8 mouse cellular contexts compared by ENCODE assay signal in the genomic region with DNA sequence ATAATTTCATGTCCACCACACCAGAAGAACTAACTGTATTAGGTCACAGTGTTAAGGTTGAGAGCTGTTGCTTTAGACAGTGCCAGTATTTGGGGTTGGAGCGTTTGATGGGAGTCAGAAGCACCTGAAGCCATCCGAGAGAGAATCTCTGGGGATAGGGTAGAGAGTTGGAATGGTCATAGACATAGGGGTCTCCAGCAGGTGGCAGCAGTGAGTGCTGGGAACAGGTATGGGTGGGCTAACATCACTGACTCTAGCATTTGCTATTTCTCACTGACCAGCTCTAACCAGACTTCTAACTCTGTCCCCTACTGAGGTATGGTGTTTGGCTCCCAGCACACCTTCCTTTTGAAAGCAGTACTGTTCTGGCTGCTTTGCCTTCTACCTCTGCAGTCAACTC.
DNase-seq lines count a peak whose midpoint lies in the region; ATAC-seq and TF ChIP-seq lines count a peak whose summit lies in the region.
"Had no signal": no experiment of that assay in that cellular context is flagged by ENCODE, and none has a peak within 500 bp of the region (broad histone marks: within the 10 kb centered on the region; RNA-seq: fewer than 3 reads in every experiment).

No protein-coding gene starts in this region.

- no peak overlapping the region for H3K27ac ChIP-seq in layer of hippocampus, adult 2 months
- no peak overlapping the region for H3K27ac ChIP-seq in ES-E14 (ENCODE audit: insufficient read depth, low read depth, low read length, poor library complexity, severe bottlenecking)
- H3K27ac ChIP-seq: limb, embryonic 13.5 days had no signal

- no peak for ATAC-seq in inflammation-experienced regulatory T-cells, adult 6 months
- ATAC-seq in megakaryocyte progenitor cell, adult 5-6 weeks (replicated peaks; ENCODE audit: poor library complexity) = no peak

- TF ChIP-seq POLR2A in brain, embryonic 14.5 days (IDR thresholded peaks at IDR 0.05; ENCODE audit: borderline replicate concordance, extremely low read depth, insufficient read depth, insufficient read length, poor library complexity, severe bottlenecking) = no peak

- DNase-seq in layer of hippocampus, adult 2 months (ENCODE audit: low spot score in 2 of 2) = peak in 1 of 2 experiments; percentile 48
- no peak for DNase-seq in layer of hippocampus, postnatal 10 days (ENCODE audit: low spot score in 2 of 2)
- peak; percentile 45 for DNase-seq in ES-E14 (ENCODE audit: low read depth, low spot score)
- DNase-seq in brain, embryonic 14.5 days (ENCODE audit: low read depth) = no peak
- peak; percentile 77 to 78 for DNase-seq in kidney, postnatal 4 days

- in situ Hi-C loops in ES-E14 (cut with MboI; ENCODE audit: low sequenced_read_pairs in 2 of 2, unreplicated experiment in 2 of 2) = loop anchor here in 1 of 2 experiments (25.0 kb wide), 1 partner anchor 416 kb away; no protein-coding TSS in a partner anchor

- H3K9me3 ChIP-seq in ES-E14 (ENCODE audit: control insufficient read depth, insufficient read depth, low read depth, low read length) = no peaks in the 10 kb centered on the region
- H3K9me3 ChIP-seq: limb, embryonic 13.5 days had no signal

- H3K4me3 ChIP-seq in layer of hippocampus, adult 2 months = no peak overlapping the region
- H3K4me3 ChIP-seq in ES-E14 (ENCODE audit: insufficient read depth in 1 of 2, low read depth in 1 of 2, low read length in 2 of 2, poor library complexity in 1 of 2, severe bottlenecking in 1 of 2) = no peak overlapping the region
- H3K4me3 ChIP-seq: limb, embryonic 13.5 days had no signal

- H3K4me1 ChIP-seq in ES-E14 (ENCODE audit: control insufficient read depth in 2 of 2, insufficient read depth in 2 of 2, low read length in 2 of 2, poor library complexity in 1 of 2) = peaks cover 0 to 2% of the 10 kb centered on the region in 2 experiments; a peak in 1 of 4 replicates

- no peaks in the 10 kb centered on the region for H3K36me3 ChIP-seq in ES-E14 (ENCODE audit: control insufficient read depth, insufficient read depth, low read length, poor library complexity, severe bottlenecking)
- H3K36me3 ChIP-seq: limb, embryonic 13.5 days had no signal

- no peak overlapping the region for H3K9ac ChIP-seq in ES-E14 (ENCODE audit: insufficient read depth, low read depth, low read length, poor library complexity, severe bottlenecking)
- H3K9ac ChIP-seq: limb, embryonic 13.5 days had no signal

- peak; percentile 83 for TF ChIP-seq CTCF in layer of hippocampus, adult 2 months (conservative IDR thresholded peaks at IDR 0.05)
- TF ChIP-seq CTCF in brain, embryonic 14.5 days (IDR thresholded peaks at IDR 0.05; ENCODE audit: borderline replicate concordance, extremely low read depth, insufficient read depth, insufficient read length) = peak; percentile 61; the same call in 1 of the 2 replicates

TF ChIP-seq in ES-E14, 5 proteins besides CTCF, POLR2A, EP300 and RAD21:
- TF ChIP-seq ZNF384 (IDR thresholded peaks at IDR 0.05; ENCODE audit: low read depth, low read length) (no peak), HCFC1 (IDR thresholded peaks at IDR 0.05; ENCODE audit: borderline replicate concordance, insufficient read depth, low read length) (no peak), MAFK (IDR thresholded peaks at IDR 0.05; ENCODE audit: insufficient read depth, low read depth, low read length) (no peak), ZC3H11A (IDR thresholded peaks at IDR 0.05; ENCODE audit: borderline replicate concordance, low read depth, low read length) (peak; percentile 24; the same call in 1 of the 2 replicates), CHD2 (IDR thresholded peaks at IDR 0.05; ENCODE audit: low read depth, low read length) (no peak)

Comparison
In these comparisons a context has a peak if more than half of its experiments do, and no peak if none do; other contexts are left out.
1. DNase-seq: peak in ES-E14 (single experiment) and kidney, postnatal 4 days (2 of 2); none in layer of hippocampus, postnatal 10 days (0 of 2) and brain, embryonic 14.5 days (single experiment).